Mouse (Mus musculus): ENCODE measurements around the gene Pla2g4b.

- TF ChIP-seq CTCF (IDR thresholded peaks at IDR 0.05; ENCODE audit: control insufficient read depth, insufficient read depth, insufficient replicate concordance, low read depth, low read length), result no peak
- no peak for TF ChIP-seq POLR2A (IDR thresholded peaks at IDR 0.05; ENCODE audit: control insufficient read depth, low read depth, low read length)
Observed at GRCm38 (mm10) chr2:120055923-120056322, 22.7 kb downstream of the Pla2g4b start.

All from testis, adult 2 months (tissue).